In genomic region chr16:16526097-16526740, GRCm38 (mm10) we compare ENCODE assay signal across 9 mouse cellular contexts.
DNase-seq lines count a peak whose midpoint lies in the region; ATAC-seq and TF ChIP-seq lines count a peak whose summit lies in the region.
"Had no signal": no experiment of that assay in that cellular context is flagged by ENCODE, and none has a peak within 500 bp of the region (broad histone marks: within the 10 kb centered on the region; RNA-seq: fewer than 3 reads in every experiment).

No protein-coding gene starts in this region.

- WGBS in liver, embryonic 15.5 days (ENCODE audit: insufficient replicate concordance), result 52% methylated on average over 6 of the region's 6 CpGs
- 70% methylated on average over 6 of the region's 6 CpGs for WGBS in liver, embryonic 11.5 days
- 72% methylated on average over 6 of the region's 6 CpGs for WGBS in bone marrow, adult 2 months
- WGBS in heart, embryonic 11.5 days (ENCODE audit: insufficient replicate concordance), result 51% methylated on average over 6 of the region's 6 CpGs
- WGBS in macrophage (ENCODE audit: missing documents), result 79% methylated on average over 6 of the region's 6 CpGs

- no peak overlapping the region for H3K4me3 ChIP-seq in liver, embryonic 15.5 days (replicated peaks)
- H3K4me3 ChIP-seq in liver, embryonic 11.5 days (ENCODE audit: low read depth, low read length), result no peak overlapping the region
- no peak overlapping the region for H3K4me3 ChIP-seq in bone marrow, adult 2 months (replicated peaks; ENCODE audit: control insufficient read depth, low read depth, low read length)
- H3K4me3 ChIP-seq in heart, embryonic 11.5 days (ENCODE audit: low read depth, low read length), result peak overlapping the region; percentile 22; the same call in 1 of the 2 replicates
- H3K4me3 ChIP-seq in macrophage (ENCODE audit: inconsistent target), result peak overlapping the region; percentile 31

- 0 out of 2 replicates have a peak, but pooled peaks cover 5% of the 10 kb centered on the region for H3K4me1 ChIP-seq in liver, embryonic 15.5 days (replicated peaks)
- H3K4me1 ChIP-seq in liver, embryonic 11.5 days (replicated peaks; ENCODE audit: control insufficient read depth, insufficient read depth, low read length), result no peaks in the 10 kb centered on the region
- peaks cover 5% of the 10 kb centered on the region for H3K4me1 ChIP-seq in bone marrow, adult 2 months (ENCODE audit: control insufficient read depth, insufficient read depth, low read length)
- H3K4me1 ChIP-seq in heart, embryonic 11.5 days (ENCODE audit: control insufficient read depth, insufficient read depth, low read length), result 0 out of 2 replicates have a peak, but pooled peaks cover 3% of the 10 kb centered on the region

- no peaks in the 10 kb centered on the region for H3K36me3 ChIP-seq in liver, embryonic 15.5 days (replicated peaks)
- H3K36me3 ChIP-seq in liver, embryonic 11.5 days (ENCODE audit: control insufficient read depth, insufficient read depth, low read length), result no peaks in the 10 kb centered on the region
- H3K36me3 ChIP-seq in heart, embryonic 11.5 days (ENCODE audit: control insufficient read depth, insufficient read depth, low read length), result no peaks in the 10 kb centered on the region
- H3K36me3 ChIP-seq in macrophage (ENCODE audit: inconsistent target), result no peaks in the 10 kb centered on the region; the same call in 1 of the 2 replicates

- peaks cover 93% of the 10 kb centered on the region for H3K79me2 ChIP-seq in macrophage (ENCODE audit: inconsistent target)

- no peak for TF ChIP-seq CTCF in bone marrow, adult 2 months (IDR thresholded peaks at IDR 0.05; ENCODE audit: control insufficient read depth, insufficient read depth, low read length)

- ATAC-seq in liver, embryonic 15.5 days (ENCODE audit: insufficient read depth), result no peak
- no peak for ATAC-seq in liver, embryonic 11.5 days (replicated peaks; ENCODE audit: low FRiP score)
- ATAC-seq in heart, embryonic 11.5 days (replicated peaks; ENCODE audit: insufficient number of reproducible peaks, low FRiP score, low TSS enrichment), result no peak
- ATAC-seq in cerebellum, adult (ENCODE audit: insufficient number of reproducible peaks, low FRiP score, low TSS enrichment), result no peak

- no peak for TF ChIP-seq POLR2A in bone marrow, adult 2 months (IDR thresholded peaks at IDR 0.05; ENCODE audit: borderline replicate concordance, control insufficient read depth, low read depth, low read length)

- no peaks in the 10 kb centered on the region for H3K27me3 ChIP-seq in liver, embryonic 15.5 days
- H3K27me3 ChIP-seq in liver, embryonic 11.5 days (replicated peaks; ENCODE audit: control insufficient read depth, insufficient read depth, low read length), result no peaks in the 10 kb centered on the region
- no peaks in the 10 kb centered on the region for H3K27me3 ChIP-seq in heart, embryonic 11.5 days (ENCODE audit: control insufficient read depth, insufficient read depth, low read length)

- H3K4me2 ChIP-seq in liver, embryonic 15.5 days, result 0 out of 2 replicates have a peak overlapping the region, but pooled peaks have one; percentile 10
- no peak overlapping the region for H3K4me2 ChIP-seq in liver, embryonic 11.5 days
- H3K4me2 ChIP-seq in heart, embryonic 11.5 days, result peak overlapping the region; percentile 51

- H3K27ac ChIP-seq in liver, embryonic 15.5 days (replicated peaks), result no peak overlapping the region
- H3K27ac ChIP-seq in liver, embryonic 11.5 days (ENCODE audit: low read depth, low read length), result no peak overlapping the region
- peak overlapping the region; percentile 33; the same call in 1 of the 2 replicates for H3K27ac ChIP-seq in bone marrow, adult 2 months (ENCODE audit: control insufficient read depth, insufficient read depth, low read depth, low read length, poor library complexity)
- peak overlapping the region; percentile 70 for H3K27ac ChIP-seq in heart, embryonic 11.5 days (ENCODE audit: low read depth, low read length)
- peak overlapping the region; percentile 98 for H3K27ac ChIP-seq in macrophage

- DNase-seq in liver, embryonic 11.5 days (ENCODE audit: low spot score), result no peak
- DNase-seq in thymus, adult 18-20 months, result no peak
- no peak for DNase-seq in layer of hippocampus, adult 18-20 months (ENCODE audit: low spot score in 2 of 2)
- DNase-seq: gastrocnemius, postnatal 14 days had no signal

- no peak overlapping the region for H3K9ac ChIP-seq in liver, embryonic 15.5 days
- H3K9ac ChIP-seq in liver, embryonic 11.5 days (ENCODE audit: low read depth, low read length), result no peak overlapping the region
- H3K9ac ChIP-seq in heart, embryonic 11.5 days (ENCODE audit: low read depth, low read length), result peak overlapping the region; percentile 12; the same call in 1 of the 2 replicates

- no peaks in the 10 kb centered on the region for H3K9me3 ChIP-seq in liver, embryonic 15.5 days (replicated peaks)
- H3K9me3 ChIP-seq in liver, embryonic 11.5 days (ENCODE audit: control insufficient read depth, low read length), result no peaks in the 10 kb centered on the region
- H3K9me3 ChIP-seq in heart, embryonic 11.5 days (replicated peaks; ENCODE audit: control insufficient read depth, low read length), result no peaks in the 10 kb centered on the region

Comparison
In these comparisons a context has a peak if more than half of its experiments do, and no peak if none do; other contexts are left out.
1. H3K27ac ChIP-seq: peak in bone marrow, adult 2 months (single experiment), heart, embryonic 11.5 days (single experiment) and macrophage (single experiment); none in liver, embryonic 15.5 days (single experiment) and liver, embryonic 11.5 days (single experiment).
2. H3K4me3 ChIP-seq: peak in heart, embryonic 11.5 days (single experiment) and macrophage (single experiment); none in liver, embryonic 15.5 days (single experiment), liver, embryonic 11.5 days (single experiment) and bone marrow, adult 2 months (single experiment).